Mouse (Mus musculus) adrenal gland, postnatal 4 days (tissue): ENCODE measurements around the gene 4932415D10Rik. TPM values are rescaled to one million over a fixed set of nuclear protein-coding genes. Genes with fewer than 3 reads are reported as not detected.

Experiments
- DNase-seq, 2 experiments: peaks; one replicate each; pipeline ENCODE4 v3.0.0; 2021 to 2022; ENCODE audit warnings: low spot score in 2 of 2, mixed read lengths in 2 of 2
- long read RNA-seq, 2 experiments: library from polyadenylated mRNA; stranded (forward); transcript quantifications; one replicate each; pipeline ENCODE4 v2.0.0; 2021
- total RNA-seq, 2 experiments: library from RNA; stranded (reverse); gene quantifications; 2 replicates each; pipeline ENCODE4 v1.2.3; 2021

4932415D10Rik gene
- total RNA-seq: not detected
- long read RNA-seq, experiment 1: 0 reads
- long read RNA-seq, experiment 2: 0 reads

- no peak for DNase-seq
Observed at GRCm38 (mm10) chr10:82316482-82316881, at the start of gene 4932415D10Rik. Gene 4932415D10Rik, minus strand, starts transcription at chr10:82316582.

- DNase-seq: no peak
Observed at GRCm38 (mm10) chr10:82361911-82362310, 45.5 kb upstream of the 4932415D10Rik start.

GRCm38 (mm10) chr10:82355401-82355800, 39.0 kb upstream of the 4932415D10Rik start:
- no peak for DNase-seq

- DNase-seq: peak; percentile 42 to 62
Observed at GRCm38 (mm10) chr10:82354083-82355010, 38.0 kb upstream of the 4932415D10Rik start, which contains the start of gene Gm4924. Gene Gm4924, plus strand, starts transcription at chr10:82354255.

- DNase-seq: no peak
Observed at GRCm38 (mm10) chr10:82329826-82330225, 13.4 kb upstream of the 4932415D10Rik start.

GRCm38 (mm10) chr10:82320134-82320533, 3.8 kb upstream of the 4932415D10Rik start:
- no peak for DNase-seq

GRCm38 (mm10) chr10:82296440-82296839, 19.9 kb downstream of the 4932415D10Rik start:
- DNase-seq: no peak

- DNase-seq: no peak
Observed at GRCm38 (mm10) chr10:82257331-82257730, 59.1 kb downstream of the 4932415D10Rik start.

GRCm38 (mm10) chr10:82245021-82245420, 71.4 kb downstream of the 4932415D10Rik start:
- no peak for DNase-seq

GRCm38 (mm10) chr10:82241401-82241788, 75.0 kb downstream of the 4932415D10Rik start:
- DNase-seq: no peak

- DNase-seq: peak; percentile 19 to 45
Observed at GRCm38 (mm10) chr10:82240742-82241400, 75.5 kb downstream of the 4932415D10Rik start, which contains the start of gene Zfp938. Gene Zfp938, minus strand, starts transcription at chr10:82241280.

Other genes starting within 250 kb of the 4932415D10Rik start
- 1 to 10 TPM; 4.7 to 6.0 TPM for gene BC024063, start 233.2 kb downstream of the 4932415D10Rik start, total RNA-seq
- gene AU041133, start 188.6 kb downstream of the 4932415D10Rik start, total RNA-seq: 10 to 100 TPM in 1 of 2 experiments, 1 to 10 TPM in 1; 9.2 to 10.8 TPM
- 10 to 100 TPM in 1 of 2 experiments, 1 to 10 TPM in 1; 9.8 to 11.6 TPM for gene Zfp938, start 75.3 kb downstream of the 4932415D10Rik start, total RNA-seq
- gene Gm4924, start 37.7 kb upstream of the 4932415D10Rik start, total RNA-seq: 1 to 10 TPM; 8.7 to 9.4 TPM
- not detected for gene Gm1553, start 176.0 kb upstream of the 4932415D10Rik start, total RNA-seq